Mouse (Mus musculus): ENCODE measurements around the gene Adcy9. TPM values are rescaled to one million over a fixed set of nuclear protein-coding genes. Genes with fewer than 3 reads are reported as not detected.

Adcy9 gene
- polyA plus RNA-seq, 2 experiments: 0.65 to 0.81 TPM

DNA sequence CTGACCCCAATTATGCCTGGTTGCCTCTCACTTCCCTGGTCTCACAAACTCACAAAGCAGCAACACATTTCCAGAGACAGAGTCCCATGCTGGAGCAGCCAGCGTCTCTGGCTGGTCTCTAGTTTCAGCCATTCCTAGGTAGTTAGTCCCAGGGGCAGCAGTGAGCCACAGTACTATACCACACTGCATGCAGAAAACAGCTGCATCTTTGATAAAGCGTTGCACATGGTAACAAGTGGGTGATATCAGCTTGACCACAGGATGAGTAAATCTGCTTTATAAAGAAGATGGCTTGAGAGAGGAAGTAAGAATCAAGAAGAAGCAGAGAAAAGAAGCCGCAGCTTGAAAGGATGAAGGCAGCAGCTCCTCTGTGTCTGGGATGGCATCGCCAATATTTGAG, 35.4 kb upstream of the Adcy9 start:
- 45% methylated on average over 4 of the region's 4 CpGs for WGBS (ENCODE audit: insufficient replicate concordance)
- ATAC-seq (ENCODE audit: insufficient read depth) (no peak), DNase-seq (ENCODE audit: low read depth in 3 of 3, low spot score in 3 of 3) (no peak)
- Histone ChIP-seq H3K4me3 (ENCODE audit: insufficient read depth in 1 of 2, low read depth in 2 of 2, low read length in 2 of 2) (no peak overlapping the region), H3K27ac (no peak overlapping the region), H3K9me3 (ENCODE audit: control insufficient read depth, low read length) (no peaks in the 10 kb centered on the region), H3K9ac (replicated peaks) (no peak overlapping the region), H3K36me3 (replicated peaks; ENCODE audit: control insufficient read depth, insufficient read depth, low read depth) (no peaks in the 10 kb centered on the region), H3K4me1 (replicated peaks; ENCODE audit: control insufficient read depth in 2 of 2, insufficient read depth in 2 of 2, low read length in 1 of 2) (no peaks in the 10 kb centered on the region), H3K4me2 (ENCODE audit: low read depth) (no peak overlapping the region), H3K27me3 (ENCODE audit: control insufficient read depth, insufficient read depth, low read length) (no peaks in the 10 kb centered on the region)
- TF ChIP-seq EP300 (IDR thresholded peaks at IDR 0.05; ENCODE audit: low read depth) (no peak), CTCF (IDR thresholded peaks at IDR 0.05; ENCODE audit: low read depth) (no peak)

DNA sequence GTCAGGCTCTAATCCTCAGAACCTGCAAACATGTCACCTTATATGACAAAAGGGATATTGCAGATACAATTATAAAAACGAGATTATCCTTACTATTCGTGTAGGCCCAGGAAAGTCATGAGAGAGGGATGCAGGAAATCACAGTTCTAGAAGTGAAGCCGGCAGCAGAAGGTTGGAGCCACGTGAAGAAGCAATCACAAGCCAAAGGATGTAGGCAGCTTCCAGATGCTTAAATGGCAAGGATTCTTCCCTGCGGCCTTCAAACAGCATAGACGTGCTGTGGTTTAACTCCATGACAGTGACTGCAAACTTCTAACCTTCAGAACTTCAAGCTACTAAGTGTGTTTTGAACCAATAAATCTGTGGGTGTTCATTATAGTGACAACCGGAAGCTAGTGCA, 34.3 kb upstream of the Adcy9 start:
- no peaks in the 10 kb centered on the region for H3K27me3 ChIP-seq (ENCODE audit: control insufficient read depth, insufficient read depth, low read length)
- TF ChIP-seq EP300 (IDR thresholded peaks at IDR 0.05; ENCODE audit: low read depth) (no peak), CTCF (IDR thresholded peaks at IDR 0.05; ENCODE audit: low read depth) (no peak)
- no peaks in the 10 kb centered on the region for H3K9me3 ChIP-seq (ENCODE audit: control insufficient read depth, low read length)
- no peak for ATAC-seq (ENCODE audit: insufficient read depth)
- DNase-seq (ENCODE audit: low read depth in 3 of 3, low spot score in 3 of 3): no peak
- no peaks in the 10 kb centered on the region for H3K36me3 ChIP-seq (replicated peaks; ENCODE audit: control insufficient read depth, insufficient read depth, low read depth)
- no peak overlapping the region for H3K4me2 ChIP-seq (ENCODE audit: low read depth)
- H3K27ac ChIP-seq: no peak overlapping the region
- H3K9ac ChIP-seq (replicated peaks): no peak overlapping the region
- H3K4me1 ChIP-seq (replicated peaks; ENCODE audit: control insufficient read depth in 2 of 2, insufficient read depth in 2 of 2, low read length in 1 of 2): no peaks in the 10 kb centered on the region
- WGBS (ENCODE audit: insufficient replicate concordance): 60% methylated on average over 7 of the region's 7 CpGs
- no peak overlapping the region for H3K4me3 ChIP-seq (ENCODE audit: insufficient read depth in 1 of 2, low read depth in 2 of 2, low read length in 2 of 2)

GRCm38 (mm10) chr16:4449418-4449817, 29.1 kb upstream of the Adcy9 start:
- H3K27me3 ChIP-seq (ENCODE audit: control insufficient read depth, insufficient read depth, low read length): no peaks in the 10 kb centered on the region
- no peak for TF ChIP-seq CTCF (IDR thresholded peaks at IDR 0.05; ENCODE audit: low read depth)
- no peak for TF ChIP-seq EP300 (IDR thresholded peaks at IDR 0.05; ENCODE audit: low read depth)
- 69% methylated on average over 6 of the region's 6 CpGs for WGBS (ENCODE audit: insufficient replicate concordance)

GRCm38 (mm10) chr16:4448235-4448634, 27.9 kb upstream of the Adcy9 start:
- Histone ChIP-seq H3K36me3 (replicated peaks; ENCODE audit: control insufficient read depth, insufficient read depth, low read depth) (no peaks in the 10 kb centered on the region), H3K9ac (replicated peaks) (no peak overlapping the region), H3K4me1 (replicated peaks; ENCODE audit: control insufficient read depth in 2 of 2, insufficient read depth in 2 of 2, low read length in 1 of 2) (no peaks in the 10 kb centered on the region; a peak in 1 of 4 replicates), H3K4me2 (ENCODE audit: low read depth) (no peak overlapping the region), H3K9me3 (ENCODE audit: control insufficient read depth, low read length) (no peaks in the 10 kb centered on the region), H3K4me3 (ENCODE audit: insufficient read depth in 1 of 2, low read depth in 2 of 2, low read length in 2 of 2) (no peak overlapping the region), H3K27ac (no peak overlapping the region), H3K27me3 (ENCODE audit: control insufficient read depth, insufficient read depth, low read length) (no peaks in the 10 kb centered on the region)
- WGBS (ENCODE audit: insufficient replicate concordance): 60% methylated on average over 9 of the region's 9 CpGs
- DNase-seq (ENCODE audit: low read depth in 3 of 3, low spot score in 3 of 3): no peak
- no peak for ATAC-seq (ENCODE audit: insufficient read depth)
- TF ChIP-seq EP300 (IDR thresholded peaks at IDR 0.05; ENCODE audit: low read depth) (no peak), CTCF (IDR thresholded peaks at IDR 0.05; ENCODE audit: low read depth) (no peak)

More at GRCm38 (mm10) chr16:4449418-4449817, 29.1 kb upstream of the Adcy9 start:
- no peaks in the 10 kb centered on the region for H3K9me3 ChIP-seq (ENCODE audit: control insufficient read depth, low read length)
- ATAC-seq (ENCODE audit: insufficient read depth) (no peak), DNase-seq (ENCODE audit: low read depth in 3 of 3, low spot score in 3 of 3) (no peak)
- H3K36me3 ChIP-seq (replicated peaks; ENCODE audit: control insufficient read depth, insufficient read depth, low read depth): no peaks in the 10 kb centered on the region
- no peaks in the 10 kb centered on the region; a peak in 1 of 4 replicates for H3K4me1 ChIP-seq (replicated peaks; ENCODE audit: control insufficient read depth in 2 of 2, insufficient read depth in 2 of 2, low read length in 1 of 2)
- H3K4me2 ChIP-seq (ENCODE audit: low read depth): no peak overlapping the region
- no peak overlapping the region for H3K9ac ChIP-seq (replicated peaks)
- no peak overlapping the region for H3K4me3 ChIP-seq (ENCODE audit: insufficient read depth in 1 of 2, low read depth in 2 of 2, low read length in 2 of 2)
- H3K27ac ChIP-seq: no peak overlapping the region

DNA sequence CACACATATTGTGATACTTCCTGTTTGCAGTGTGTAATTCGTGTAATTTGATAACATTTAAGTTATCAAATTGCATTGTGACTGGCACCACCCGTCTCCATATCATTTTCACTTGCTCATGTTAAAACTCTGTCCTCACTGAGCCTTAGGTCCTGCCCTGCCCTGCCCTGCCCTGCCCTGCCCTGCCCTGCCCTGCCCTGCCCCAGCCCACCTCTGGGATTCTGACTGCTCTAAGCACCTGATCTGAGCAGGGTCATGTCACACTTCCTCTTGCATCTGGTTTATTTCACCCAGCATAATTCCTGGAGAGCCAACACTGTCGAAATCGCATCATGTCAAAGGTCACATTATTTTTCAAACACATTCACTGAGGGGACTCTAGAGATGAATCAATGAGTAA, 26.1 kb upstream of the Adcy9 start:
- Histone ChIP-seq H3K4me2 (ENCODE audit: low read depth) (no peak overlapping the region), H3K27ac (no peak overlapping the region), H3K9me3 (ENCODE audit: control insufficient read depth, low read length) (no peaks in the 10 kb centered on the region), H3K36me3 (replicated peaks; ENCODE audit: control insufficient read depth, insufficient read depth, low read depth) (no peaks in the 10 kb centered on the region), H3K4me3 (ENCODE audit: insufficient read depth in 1 of 2, low read depth in 2 of 2, low read length in 2 of 2) (no peak overlapping the region), H3K9ac (replicated peaks) (no peak overlapping the region), H3K27me3 (ENCODE audit: control insufficient read depth, insufficient read depth, low read length) (no peaks in the 10 kb centered on the region), H3K4me1 (replicated peaks; ENCODE audit: control insufficient read depth in 2 of 2, insufficient read depth in 2 of 2, low read length in 1 of 2) (no peaks in the 10 kb centered on the region; a peak in 1 of 4 replicates)
- ATAC-seq (ENCODE audit: insufficient read depth): no peak
- TF ChIP-seq CTCF (IDR thresholded peaks at IDR 0.05; ENCODE audit: low read depth) (no peak), EP300 (IDR thresholded peaks at IDR 0.05; ENCODE audit: low read depth) (no peak)
- DNase-seq (ENCODE audit: low read depth in 3 of 3, low spot score in 3 of 3): no peak
- 45% methylated on average over 4 of the region's 4 CpGs for WGBS (ENCODE audit: insufficient replicate concordance)
